Mouse (Mus musculus) left cerebral cortex, postnatal 25 days (tissue): Measurements from ENCODE around the gene Btbd35f23. TPM values are rescaled to one million over a fixed set of nuclear protein-coding genes. Genes with fewer than 3 reads are reported as not detected.
"Not testable (repeated sequence)": the region's sequence is repeated elsewhere in the genome, so short reads cannot be mapped to it uniquely, and the experiment has no call there.

ENCODE experiments used
- DNase-seq, 2 experiments: peaks; one replicate each; pipeline ENCODE4 v3.0.0; 2022; ENCODE audit warnings: low spot score in 2 of 2, mixed read lengths in 1 of 2
- intact Hi-C: fragments of 180-260 bp; cut with DNase I; formaldehyde crosslinking; loops from one replicate; pipeline ENCODE4 v1.15.1; 2025
- total RNA-seq, 2 experiments: library from RNA; stranded (reverse); gene quantifications; 2 replicates each; pipeline ENCODE4 v1.2.3; 2021

The Btbd35f23 gene
- total RNA-seq, result not detected

DNA sequence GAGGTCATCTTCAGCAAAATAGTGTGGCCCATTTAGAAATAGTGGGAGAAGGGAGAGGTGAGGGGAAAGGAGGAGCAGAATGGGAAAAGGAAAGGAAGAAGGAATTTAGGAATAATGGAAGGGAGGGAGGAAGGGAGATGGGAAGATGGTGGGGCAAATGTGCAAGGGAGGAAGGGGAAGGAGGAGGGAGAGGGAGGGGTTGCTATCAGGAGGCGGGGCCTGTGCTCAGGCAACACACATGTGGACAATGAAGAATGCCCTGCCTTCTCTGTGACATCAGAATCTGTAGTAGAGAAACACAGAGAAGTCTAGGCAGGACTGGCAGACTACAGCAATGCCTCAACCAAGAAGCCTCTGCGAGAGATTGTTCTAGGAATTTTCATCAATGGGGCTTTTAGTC lies at the start of gene Btbd35f23:
Gene Btbd35f23, plus strand, starts transcription at position 301 of the 400 bp plus-strand sequence.
- DNase-seq, intact Hi-C loops: not testable (repeated sequence)

Other genes with a start within 250 kb of the Btbd35f23 start
- not detected for gene Btbd35f24, start 119.0 kb downstream of the Btbd35f23 start, total RNA-seq